In the genomic region with DNA sequence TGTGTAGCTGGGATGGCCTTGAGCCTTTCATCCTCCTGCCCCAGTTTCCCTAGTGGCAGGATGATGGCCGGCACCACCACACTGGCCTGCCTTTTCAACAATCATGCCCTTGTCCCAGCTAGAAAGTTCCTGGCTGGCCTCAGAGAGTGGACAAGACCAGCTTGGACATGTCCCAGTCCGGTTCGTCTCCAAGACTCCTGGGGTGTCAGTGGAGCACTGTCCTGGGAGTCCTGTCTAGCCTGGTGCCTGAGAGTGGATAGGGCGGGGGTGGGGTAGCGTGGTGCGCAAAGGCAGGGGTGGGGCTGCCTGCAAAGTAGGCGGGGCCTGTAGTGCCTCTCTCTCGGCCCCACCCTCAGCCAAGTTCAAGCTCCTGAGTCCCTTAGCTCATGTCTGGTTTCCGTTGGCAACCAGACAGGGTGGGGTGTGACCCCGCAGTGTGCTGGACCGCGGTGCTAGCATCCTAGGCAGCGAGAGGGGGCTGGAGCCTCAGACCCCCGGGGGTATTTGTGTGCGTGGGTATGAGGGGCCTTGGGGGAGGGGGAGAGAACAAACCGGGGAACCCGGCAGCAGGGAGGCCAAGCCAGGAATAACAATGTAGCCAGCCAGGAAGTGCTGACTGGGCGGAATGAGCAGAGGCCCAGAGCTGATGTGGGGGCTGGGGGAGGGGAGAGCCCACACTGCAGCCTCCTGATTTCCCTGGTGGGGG, we compare ENCODE assay signal across 7 mouse cellular contexts. TPM values are rescaled to one million over a fixed set of nuclear protein-coding genes. Genes with fewer than 3 reads are reported as not detected.
A peak's percentile ranks its signal among the peaks of the same experiment; 100 is the strongest.
DNase-seq lines count a peak whose midpoint lies in the region; ATAC-seq and TF ChIP-seq lines count a peak whose summit lies in the region.

No protein-coding gene starts in this region.

- peak; percentile 24 for TF ChIP-seq CTCF in lung, embryonic 14.5 days (IDR thresholded peaks at IDR 0.05; ENCODE audit: low read depth)
- TF ChIP-seq CTCF in olfactory bulb, adult 2 months (IDR thresholded peaks at IDR 0.05; ENCODE audit: insufficient read depth, low read depth, low read length) = no peak

- WGBS in embryonic facial prominence, embryonic 12.5 days = 5% methylated on average over 18 of the region's 18 CpGs
- WGBS in heart, embryonic 13.5 days = 8% methylated on average over 18 of the region's 18 CpGs
- WGBS in kidney, embryonic 15.5 days = 9% methylated on average over 18 of the region's 18 CpGs
- 5% methylated on average over 17 of the region's 18 CpGs for WGBS in lung, embryonic 14.5 days
- WGBS in olfactory bulb, adult 2 months = 21% methylated on average over 18 of the region's 18 CpGs

- peak overlapping the region; percentile 39 for H3K4me2 ChIP-seq in embryonic facial prominence, embryonic 12.5 days (replicated peaks)
- H3K4me2 ChIP-seq in heart, embryonic 13.5 days = peak overlapping the region; percentile 63
- H3K4me2 ChIP-seq in kidney, embryonic 15.5 days = peak overlapping the region; percentile 50
- H3K4me2 ChIP-seq in lung, embryonic 14.5 days = peak overlapping the region; percentile 46

- peaks cover 41% of the 10 kb centered on the region for H3K36me3 ChIP-seq in embryonic facial prominence, embryonic 12.5 days
- peaks cover 82% of the 10 kb centered on the region for H3K36me3 ChIP-seq in heart, embryonic 13.5 days
- peaks cover 65% of the 10 kb centered on the region for H3K36me3 ChIP-seq in kidney, embryonic 15.5 days
- peaks cover 82% of the 10 kb centered on the region for H3K36me3 ChIP-seq in lung, embryonic 14.5 days (ENCODE audit: insufficient read depth)

- peak overlapping the region; percentile 19; the same call in 1 of the 2 replicates for H3K9ac ChIP-seq in embryonic facial prominence, embryonic 12.5 days
- H3K9ac ChIP-seq in heart, embryonic 13.5 days = peak overlapping the region; percentile 73
- no peak overlapping the region for H3K9ac ChIP-seq in kidney, embryonic 15.5 days
- peak overlapping the region; percentile 7; the same call in 1 of the 2 replicates for H3K9ac ChIP-seq in lung, embryonic 14.5 days

- H3K4me1 ChIP-seq in embryonic facial prominence, embryonic 12.5 days = peaks cover 49% of the 10 kb centered on the region
- peaks cover 61% of the 10 kb centered on the region for H3K4me1 ChIP-seq in heart, embryonic 13.5 days
- H3K4me1 ChIP-seq in kidney, embryonic 15.5 days = peaks cover 70% of the 10 kb centered on the region
- H3K4me1 ChIP-seq in lung, embryonic 14.5 days (ENCODE audit: insufficient read depth) = peaks cover 24% of the 10 kb centered on the region
- H3K4me1 ChIP-seq in olfactory bulb, adult 2 months (ENCODE audit: control insufficient read depth, insufficient read depth, low read length) = peaks cover 33% of the 10 kb centered on the region

- no peaks in the 10 kb centered on the region for H3K9me3 ChIP-seq in embryonic facial prominence, embryonic 12.5 days
- H3K9me3 ChIP-seq in heart, embryonic 13.5 days = no peaks in the 10 kb centered on the region
- no peaks in the 10 kb centered on the region for H3K9me3 ChIP-seq in kidney, embryonic 15.5 days (replicated peaks)
- H3K9me3 ChIP-seq in lung, embryonic 14.5 days (ENCODE audit: low read depth, low read length) = no peaks in the 10 kb centered on the region

- H3K27me3 ChIP-seq in embryonic facial prominence, embryonic 12.5 days = peaks cover 12% of the 10 kb centered on the region
- H3K27me3 ChIP-seq in heart, embryonic 13.5 days (replicated peaks) = peaks cover 11% of the 10 kb centered on the region; the same call in 1 of the 2 replicates
- no peaks in the 10 kb centered on the region for H3K27me3 ChIP-seq in kidney, embryonic 15.5 days
- H3K27me3 ChIP-seq in lung, embryonic 14.5 days (ENCODE audit: insufficient read depth, low read length) = no peaks in the 10 kb centered on the region

- TF ChIP-seq POLR2A in olfactory bulb, adult 2 months (IDR thresholded peaks at IDR 0.05; ENCODE audit: insufficient read depth, low read depth, low read length) = no peak

- H3K27ac ChIP-seq in embryonic facial prominence, embryonic 12.5 days = peak overlapping the region; percentile 97
- H3K27ac ChIP-seq in heart, embryonic 13.5 days (replicated peaks) = peak overlapping the region; percentile 96
- H3K27ac ChIP-seq in kidney, embryonic 15.5 days = peak overlapping the region; percentile 96
- peak overlapping the region; percentile 88 for H3K27ac ChIP-seq in lung, embryonic 14.5 days (ENCODE audit: low read depth)
- H3K27ac ChIP-seq in olfactory bulb, adult 2 months (ENCODE audit: insufficient read depth, low read depth, low read length) = peak overlapping the region; percentile 4

- DNase-seq in ES-CJ7 (ENCODE audit: low read depth, low spot score) = peak; percentile 98
- peak; percentile 93 for DNase-seq in lung, embryonic 14.5 days

- ATAC-seq in activated CD4-positive, CD25-positive, alpha-beta regulatory T cell, adult 4 months = peak; percentile 45
- peak; percentile 83 for ATAC-seq in embryonic facial prominence, embryonic 12.5 days (ENCODE audit: insufficient number of reproducible peaks, insufficient read depth, low FRiP score, low TSS enrichment)
- ATAC-seq in heart, embryonic 13.5 days (ENCODE audit: extremely low read depth, insufficient number of reproducible peaks, low FRiP score, low TSS enrichment) = peak; percentile 54
- ATAC-seq in kidney, embryonic 15.5 days (replicated peaks; ENCODE audit: low FRiP score) = peak; percentile 83
- ATAC-seq in lung, embryonic 14.5 days (ENCODE audit: insufficient read depth) = peak; percentile 85

- peak overlapping the region; percentile 16 for H3K4me3 ChIP-seq in embryonic facial prominence, embryonic 12.5 days
- H3K4me3 ChIP-seq in heart, embryonic 13.5 days = peak overlapping the region; percentile 34
- peak overlapping the region; percentile 27 for H3K4me3 ChIP-seq in kidney, embryonic 15.5 days (replicated peaks)
- peak overlapping the region; percentile 10 for H3K4me3 ChIP-seq in lung, embryonic 14.5 days (ENCODE audit: low read depth, low read length)
- H3K4me3 ChIP-seq in olfactory bulb, adult 2 months (ENCODE audit: insufficient read depth, low read depth, low read length) = no peak overlapping the region

RNA-seq across cellular contexts. Expression of a gene that starts 8.8 kb away (rescaled TPM):
- polyA plus RNA-seq in activated CD4-positive, CD25-positive, alpha-beta regulatory T cell, adult 4 months (2017; shearing (Covaris generic)) = 10 to 100 TPM in 1 of 2 experiments, 1 to 10 TPM in 1; 7.3 to 13.3 TPM
- 3.1 and 3.4 TPM in 2 replicates for polyA plus RNA-seq in embryonic facial prominence, embryonic 12.5 days (2016; fragmentation: Nextera tagmentation; extraction: Ambion mirVana)
- 2.7 and 3.1 TPM in 2 replicates for polyA plus RNA-seq in heart, embryonic 13.5 days (2015; fragmentation: Nextera tagmentation; extraction: Ambion mirVana)
- polyA plus RNA-seq in kidney, embryonic 15.5 days (2015; fragmentation: Nextera tagmentation; extraction: Ambion mirVana) = 26.0 and 29.4 TPM in 2 replicates
- 2.8 and 3.3 TPM in 2 replicates for polyA plus RNA-seq in lung, embryonic 14.5 days (2014; fragmentation: Nextera tagmentation; extraction: Ambion mirVana)
- not detected in 2 replicates for polyA plus RNA-seq in olfactory bulb, adult 2 months (2012; ENCODE audit: insufficient read depth, insufficient read length, low replicate concordance, missing spikeins)

RNA-seq across cellular contexts. Expression of a gene that starts 12.9 kb away (rescaled TPM):
- 1 to 10 TPM in 1 of 2 experiments, not detected in 1; 1.4 TPM for polyA plus RNA-seq in activated CD4-positive, CD25-positive, alpha-beta regulatory T cell, adult 4 months (2017; shearing (Covaris generic))
- 2.0 and 3.8 TPM in 2 replicates for polyA plus RNA-seq in embryonic facial prominence, embryonic 12.5 days (2016; fragmentation: Nextera tagmentation; extraction: Ambion mirVana)
- polyA plus RNA-seq in heart, embryonic 13.5 days (2015; fragmentation: Nextera tagmentation; extraction: Ambion mirVana) = 0.82 and 1.1 TPM in 2 replicates
- 1.6 and 2.1 TPM in 2 replicates for polyA plus RNA-seq in kidney, embryonic 15.5 days (2015; fragmentation: Nextera tagmentation; extraction: Ambion mirVana)
- polyA plus RNA-seq in lung, embryonic 14.5 days (2014; fragmentation: Nextera tagmentation; extraction: Ambion mirVana) = 1.3 and 1.4 TPM in 2 replicates
- polyA plus RNA-seq in olfactory bulb, adult 2 months (2012; ENCODE audit: insufficient read depth, insufficient read length, low replicate concordance, missing spikeins) = not detected in 2 replicates

RNA-seq across cellular contexts. Expression of a gene that starts 17.4 kb away (rescaled TPM):
- polyA plus RNA-seq in activated CD4-positive, CD25-positive, alpha-beta regulatory T cell, adult 4 months (2017; shearing (Covaris generic)) = 1 to 10 TPM; 1.1 to 1.2 TPM
- 2.9 and 4.1 TPM in 2 replicates for polyA plus RNA-seq in embryonic facial prominence, embryonic 12.5 days (2016; fragmentation: Nextera tagmentation; extraction: Ambion mirVana)
- 2.1 and 2.3 TPM in 2 replicates for polyA plus RNA-seq in heart, embryonic 13.5 days (2015; fragmentation: Nextera tagmentation; extraction: Ambion mirVana)
- 2.5 and 4.1 TPM in 2 replicates for polyA plus RNA-seq in kidney, embryonic 15.5 days (2015; fragmentation: Nextera tagmentation; extraction: Ambion mirVana)
- polyA plus RNA-seq in lung, embryonic 14.5 days (2014; fragmentation: Nextera tagmentation; extraction: Ambion mirVana) = 2.8 and 3.8 TPM in 2 replicates
- not detected in 2 replicates for polyA plus RNA-seq in olfactory bulb, adult 2 months (2012; ENCODE audit: insufficient read depth, insufficient read length, low replicate concordance, missing spikeins)

RNA-seq across cellular contexts. Expression of a gene that starts 17.4 kb away (rescaled TPM):
- 10 to 100 TPM; 12.7 to 13.7 TPM for polyA plus RNA-seq in activated CD4-positive, CD25-positive, alpha-beta regulatory T cell, adult 4 months (2017; shearing (Covaris generic))
- polyA plus RNA-seq in embryonic facial prominence, embryonic 12.5 days (2016; fragmentation: Nextera tagmentation; extraction: Ambion mirVana) = 73.6 and 77.0 TPM in 2 replicates
- polyA plus RNA-seq in heart, embryonic 13.5 days (2015; fragmentation: Nextera tagmentation; extraction: Ambion mirVana) = 69.7 and 73.6 TPM in 2 replicates
- polyA plus RNA-seq in kidney, embryonic 15.5 days (2015; fragmentation: Nextera tagmentation; extraction: Ambion mirVana) = 79.7 and 82.2 TPM in 2 replicates
- polyA plus RNA-seq in lung, embryonic 14.5 days (2014; fragmentation: Nextera tagmentation; extraction: Ambion mirVana) = 57.5 and 67.0 TPM in 2 replicates
- not detected in 2 replicates for polyA plus RNA-seq in olfactory bulb, adult 2 months (2012; ENCODE audit: insufficient read depth, insufficient read length, low replicate concordance, missing spikeins)

RNA-seq across cellular contexts. Expression of a gene that starts 23.4 kb away (rescaled TPM):
- 10 to 100 TPM; 19.3 to 20.1 TPM for polyA plus RNA-seq in activated CD4-positive, CD25-positive, alpha-beta regulatory T cell, adult 4 months (2017; shearing (Covaris generic))
- polyA plus RNA-seq in embryonic facial prominence, embryonic 12.5 days (2016; fragmentation: Nextera tagmentation; extraction: Ambion mirVana) = 140 and 143 TPM in 2 replicates
- polyA plus RNA-seq in heart, embryonic 13.5 days (2015; fragmentation: Nextera tagmentation; extraction: Ambion mirVana) = 72.2 and 78.1 TPM in 2 replicates
- polyA plus RNA-seq in kidney, embryonic 15.5 days (2015; fragmentation: Nextera tagmentation; extraction: Ambion mirVana) = 105 and 114 TPM in 2 replicates
- polyA plus RNA-seq in lung, embryonic 14.5 days (2014; fragmentation: Nextera tagmentation; extraction: Ambion mirVana) = 109 and 116 TPM in 2 replicates
- not detected in 2 replicates for polyA plus RNA-seq in olfactory bulb, adult 2 months (2012; ENCODE audit: insufficient read depth, insufficient read length, low replicate concordance, missing spikeins)

Comparison
In these comparisons a context has a peak if more than half of its experiments do, and no peak if none do; other contexts are left out.
1. H3K27ac ChIP-seq: peak in every context shown above with its lines; median percentile 97 in embryonic facial prominence, embryonic 12.5 days; 96 in heart, embryonic 13.5 days; 96 in kidney, embryonic 15.5 days; 88 in lung, embryonic 14.5 days; 4 in olfactory bulb, adult 2 months.